Mouse (Mus musculus): Measurements from ENCODE around the gene Mef2c. TPM values are rescaled to one million over a fixed set of nuclear protein-coding genes. Genes with fewer than 3 reads are reported as not detected.

The Mef2c gene
- polyA plus RNA-seq, 1 experiment from 2014 or later = 41.3 TPM

DNA sequence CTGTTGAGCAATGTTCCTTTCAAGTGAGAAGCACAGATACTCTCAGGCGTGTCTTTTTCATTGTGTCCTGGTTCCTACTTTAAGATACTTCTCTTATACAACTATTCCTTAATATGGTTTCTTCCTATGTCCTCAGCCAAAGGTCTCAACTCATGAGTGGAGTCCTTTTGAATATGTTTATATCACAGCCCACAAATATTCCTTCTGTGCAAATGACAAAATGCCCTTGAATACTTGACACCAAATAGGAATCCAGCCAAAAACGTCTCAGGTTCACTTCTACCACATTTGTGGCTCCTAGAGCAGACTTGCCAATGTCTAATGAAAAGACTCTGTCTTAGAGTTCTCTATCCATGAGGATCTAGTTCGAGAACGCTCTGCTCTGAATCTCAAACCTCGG is 21.7 kb upstream of the Mef2c start:
- Histone ChIP-seq H3K4me1 (ENCODE audit: control insufficient read depth, insufficient read depth, low read length) (no peaks in the 10 kb centered on the region), H3K27ac (ENCODE audit: low read length) (no peak overlapping the region), H3K27me3 (ENCODE audit: control insufficient read depth, insufficient read depth, low read depth, low read length) (no peaks in the 10 kb centered on the region), H3K4me3 (ENCODE audit: low read depth, low read length) (no peak overlapping the region), H3K9ac (ENCODE audit: low read depth, low read length) (no peak overlapping the region), H3K4me2 (ENCODE audit: low read length) (no peak overlapping the region), H3K9me3 (replicated peaks; ENCODE audit: control insufficient read depth, low read length, poor library complexity, severe bottlenecking) (no peaks in the 10 kb centered on the region), H3K36me3 (ENCODE audit: control insufficient read depth, insufficient read depth, low read length) (no peaks in the 10 kb centered on the region)
- no peak for ATAC-seq
- WGBS = 82% methylated on average over 5 of the region's 5 CpGs

GRCm38 (mm10) chr13:83484215-83484614 is 19.6 kb upstream of the Mef2c start:
- Histone ChIP-seq H3K36me3 (ENCODE audit: control insufficient read depth, insufficient read depth, low read length) (no peaks in the 10 kb centered on the region), H3K9ac (ENCODE audit: low read depth, low read length) (no peak overlapping the region), H3K4me1 (ENCODE audit: control insufficient read depth, insufficient read depth, low read length) (no peaks in the 10 kb centered on the region), H3K27ac (ENCODE audit: low read length) (no peak overlapping the region), H3K4me3 (ENCODE audit: low read depth, low read length) (no peak overlapping the region), H3K27me3 (ENCODE audit: control insufficient read depth, insufficient read depth, low read depth, low read length) (no peaks in the 10 kb centered on the region), H3K9me3 (replicated peaks; ENCODE audit: control insufficient read depth, low read length, poor library complexity, severe bottlenecking) (no peaks in the 10 kb centered on the region), H3K4me2 (ENCODE audit: low read length) (no peak overlapping the region)
- WGBS = 66% methylated on average over 4 of the region's 4 CpGs
- ATAC-seq = no peak

DNA sequence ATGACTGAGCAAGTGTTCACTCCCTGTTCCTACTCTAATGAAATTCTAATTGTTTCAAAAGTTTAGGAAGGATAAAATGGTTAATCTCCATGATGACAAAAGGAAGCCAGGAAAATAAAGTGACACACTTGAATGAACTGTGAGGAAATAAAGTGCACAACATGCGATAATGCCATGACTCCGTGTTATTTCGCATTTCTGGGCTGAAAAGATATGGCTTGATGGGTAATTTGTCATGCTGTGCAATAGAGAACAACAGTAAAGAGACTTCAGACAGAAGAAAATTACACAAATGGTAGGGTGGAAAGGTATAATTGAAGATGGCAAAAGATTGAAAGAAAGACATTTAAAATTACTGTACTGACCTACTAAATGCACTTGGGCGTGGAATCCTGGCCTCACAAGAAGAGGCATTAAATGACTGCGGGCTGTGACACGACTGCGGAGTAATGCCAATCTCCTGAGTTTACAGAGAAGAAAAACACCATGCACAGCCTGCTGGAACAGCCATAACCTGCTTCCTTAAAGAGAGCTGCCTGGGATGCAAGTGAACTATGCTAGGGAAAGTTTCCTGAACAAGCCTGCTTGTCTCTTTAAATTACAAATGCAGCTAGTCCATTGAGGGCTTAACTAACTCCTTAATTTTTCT is 19.0 kb upstream of the Mef2c start:
- ATAC-seq = no peak
- H3K4me3 ChIP-seq (ENCODE audit: low read depth, low read length) = no peak overlapping the region
- no peak overlapping the region for H3K9ac ChIP-seq (ENCODE audit: low read depth, low read length)
- H3K36me3 ChIP-seq (ENCODE audit: control insufficient read depth, insufficient read depth, low read length) = no peaks in the 10 kb centered on the region
- no peak overlapping the region for H3K4me2 ChIP-seq (ENCODE audit: low read length)
- no peak overlapping the region for H3K27ac ChIP-seq (ENCODE audit: low read length)
- no peaks in the 10 kb centered on the region for H3K9me3 ChIP-seq (replicated peaks; ENCODE audit: control insufficient read depth, low read length, poor library complexity, severe bottlenecking)
- H3K4me1 ChIP-seq (ENCODE audit: control insufficient read depth, insufficient read depth, low read length) = no peaks in the 10 kb centered on the region
- no peaks in the 10 kb centered on the region for H3K27me3 ChIP-seq (ENCODE audit: control insufficient read depth, insufficient read depth, low read depth, low read length)
- WGBS = 70% methylated on average over 7 of the region's 7 CpGs

- Histone ChIP-seq H3K36me3 (ENCODE audit: control insufficient read depth, insufficient read depth, low read length) (no peaks in the 10 kb centered on the region), H3K27ac (ENCODE audit: low read length) (no peak overlapping the region), H3K27me3 (ENCODE audit: control insufficient read depth, insufficient read depth, low read depth, low read length) (no peaks in the 10 kb centered on the region), H3K9ac (ENCODE audit: low read depth, low read length) (no peak overlapping the region), H3K9me3 (replicated peaks; ENCODE audit: control insufficient read depth, low read length, poor library complexity, severe bottlenecking) (no peaks in the 10 kb centered on the region), H3K4me1 (ENCODE audit: control insufficient read depth, insufficient read depth, low read length) (no peaks in the 10 kb centered on the region), H3K4me2 (ENCODE audit: low read length) (no peak overlapping the region), H3K4me3 (ENCODE audit: low read depth, low read length) (no peak overlapping the region)
- WGBS = 89% methylated on average over 3 of the region's 3 CpGs
- ATAC-seq = no peak
Observed at GRCm38 (mm10) chr13:83492051-83492450, 11.8 kb upstream of the Mef2c start.

- no peak for ATAC-seq
- no peak overlapping the region for H3K4me2 ChIP-seq (ENCODE audit: low read length)
- WGBS = 90% methylated on average over 3 of the region's 3 CpGs
Observed at GRCm38 (mm10) chr13:83497708-83498107, 6.1 kb upstream of the Mef2c start.

DNA sequence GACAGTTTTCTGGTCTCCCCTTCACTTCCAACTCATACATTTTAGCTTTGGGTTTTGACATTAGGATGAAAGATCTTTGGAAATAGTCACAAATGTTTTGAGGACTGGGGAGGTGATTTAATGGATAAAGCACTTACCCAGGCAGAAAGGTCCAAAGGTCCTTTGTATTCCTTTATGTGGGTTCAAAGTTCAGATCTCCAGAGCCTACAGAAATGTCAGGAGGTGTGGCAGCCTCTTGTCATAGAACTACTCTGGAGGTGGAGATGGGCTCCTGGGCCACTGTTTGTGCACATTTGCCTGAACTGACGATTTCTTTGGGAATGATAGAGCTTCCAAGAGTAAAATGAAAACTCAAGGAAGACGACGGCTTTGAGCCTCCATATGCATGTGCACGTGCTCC is 4.3 kb upstream of the Mef2c start:
- no peaks in the 10 kb centered on the region for H3K27me3 ChIP-seq (ENCODE audit: control insufficient read depth, insufficient read depth, low read depth, low read length)
- no peaks in the 10 kb centered on the region for H3K36me3 ChIP-seq (ENCODE audit: control insufficient read depth, insufficient read depth, low read length)
- no peaks in the 10 kb centered on the region for H3K9me3 ChIP-seq (replicated peaks; ENCODE audit: control insufficient read depth, low read length, poor library complexity, severe bottlenecking)
- H3K9ac ChIP-seq (ENCODE audit: low read depth, low read length) = no peak overlapping the region
- H3K4me3 ChIP-seq (ENCODE audit: low read depth, low read length) = no peak overlapping the region
- ATAC-seq = no peak
- WGBS = 69% methylated on average over 4 of the region's 4 CpGs
- no peaks in the 10 kb centered on the region for H3K4me1 ChIP-seq (ENCODE audit: control insufficient read depth, insufficient read depth, low read length)
- no peak overlapping the region for H3K27ac ChIP-seq (ENCODE audit: low read length)
- no peak overlapping the region for H3K4me2 ChIP-seq (ENCODE audit: low read length)

More at GRCm38 (mm10) chr13:83497708-83498107, 6.1 kb upstream of the Mef2c start:
- Histone ChIP-seq H3K36me3 (ENCODE audit: control insufficient read depth, insufficient read depth, low read length) (no peaks in the 10 kb centered on the region), H3K4me1 (ENCODE audit: control insufficient read depth, insufficient read depth, low read length) (no peaks in the 10 kb centered on the region), H3K27me3 (ENCODE audit: control insufficient read depth, insufficient read depth, low read depth, low read length) (no peaks in the 10 kb centered on the region), H3K4me3 (ENCODE audit: low read depth, low read length) (no peak overlapping the region), H3K27ac (ENCODE audit: low read length) (no peak overlapping the region), H3K9ac (ENCODE audit: low read depth, low read length) (no peak overlapping the region), H3K9me3 (replicated peaks; ENCODE audit: control insufficient read depth, low read length, poor library complexity, severe bottlenecking) (no peaks in the 10 kb centered on the region)

GRCm38 (mm10) chr13:83507687-83508086 is 3.9 kb downstream of the Mef2c start:
- Histone ChIP-seq H3K9ac (ENCODE audit: low read depth, low read length) (no peak overlapping the region), H3K27me3 (ENCODE audit: control insufficient read depth, insufficient read depth, low read depth, low read length) (no peaks in the 10 kb centered on the region), H3K9me3 (replicated peaks; ENCODE audit: control insufficient read depth, low read length, poor library complexity, severe bottlenecking) (no peaks in the 10 kb centered on the region), H3K36me3 (ENCODE audit: control insufficient read depth, insufficient read depth, low read length) (no peaks in the 10 kb centered on the region), H3K4me2 (ENCODE audit: low read length) (no peak overlapping the region), H3K4me3 (ENCODE audit: low read depth, low read length) (no peak overlapping the region), H3K4me1 (ENCODE audit: control insufficient read depth, insufficient read depth, low read length) (no peaks in the 10 kb centered on the region), H3K27ac (ENCODE audit: low read length) (no peak overlapping the region)
- ATAC-seq = no peak
- 94% methylated on average over 1 of the region's 1 CpGs for WGBS

GRCm38 (mm10) chr13:83515013-83515547 is 11.2 kb downstream of the Mef2c start:
- no peaks in the 10 kb centered on the region for H3K27me3 ChIP-seq (ENCODE audit: control insufficient read depth, insufficient read depth, low read depth, low read length)
- H3K9ac ChIP-seq (ENCODE audit: low read depth, low read length) = no peak overlapping the region
- no peak for ATAC-seq
- no peaks in the 10 kb centered on the region for H3K36me3 ChIP-seq (ENCODE audit: control insufficient read depth, insufficient read depth, low read length)
- H3K4me1 ChIP-seq (ENCODE audit: control insufficient read depth, insufficient read depth, low read length) = no peaks in the 10 kb centered on the region
- no peaks in the 10 kb centered on the region for H3K9me3 ChIP-seq (replicated peaks; ENCODE audit: control insufficient read depth, low read length, poor library complexity, severe bottlenecking)
- H3K4me3 ChIP-seq (ENCODE audit: low read depth, low read length) = no peak overlapping the region
- WGBS = 47% methylated on average over 4 of the region's 4 CpGs
- H3K4me2 ChIP-seq (ENCODE audit: low read length) = no peak overlapping the region
- H3K27ac ChIP-seq (ENCODE audit: low read length) = no peak overlapping the region

DNA sequence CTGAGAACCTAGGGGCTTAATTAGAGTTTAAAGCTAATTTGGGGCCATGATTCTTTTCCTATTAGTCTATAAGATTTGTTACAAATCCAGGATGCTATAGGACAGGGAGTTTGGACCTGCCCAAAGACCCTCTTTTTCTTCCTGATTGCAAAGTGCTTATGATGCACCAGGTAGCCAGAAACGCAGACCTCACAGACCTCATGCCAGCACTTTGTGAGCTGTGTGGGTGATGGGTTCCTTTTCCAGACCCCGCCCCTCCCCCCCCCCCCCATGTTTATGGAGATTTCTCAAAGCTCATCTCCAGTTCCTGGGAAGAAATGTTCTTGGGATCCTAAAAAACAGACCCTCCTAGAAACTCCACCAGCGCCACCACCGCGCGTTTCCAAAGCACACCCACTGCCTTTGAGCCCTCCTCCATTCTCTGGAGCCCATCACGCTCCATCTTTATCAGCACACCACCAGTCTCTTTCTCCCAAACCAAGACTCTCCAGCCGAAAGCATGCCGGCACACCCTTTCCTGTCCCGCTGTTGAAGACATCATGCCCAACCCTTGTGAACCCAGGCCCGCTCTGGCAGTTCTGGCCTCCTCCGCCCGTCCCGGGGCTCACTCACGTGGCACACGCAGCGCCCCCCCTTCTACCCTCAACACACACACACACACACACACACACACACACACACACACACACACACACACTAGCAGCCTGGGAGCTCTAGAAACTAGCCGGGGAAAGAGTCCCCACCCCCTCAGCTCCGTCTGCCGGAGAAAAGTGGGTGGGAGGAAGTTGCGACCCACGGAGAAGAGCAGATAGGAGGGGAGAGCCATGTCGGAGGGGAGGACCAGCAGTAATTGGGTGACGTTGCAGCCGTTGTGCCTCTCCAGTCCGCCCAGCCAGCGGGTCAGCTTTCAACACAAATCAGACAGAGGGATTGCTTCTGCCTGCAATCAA is 14.1 kb downstream of the Mef2c start:
- Histone ChIP-seq H3K9me3 (replicated peaks; ENCODE audit: control insufficient read depth, low read length, poor library complexity, severe bottlenecking) (no peaks in the 10 kb centered on the region), H3K36me3 (ENCODE audit: control insufficient read depth, insufficient read depth, low read length) (no peaks in the 10 kb centered on the region), H3K4me3 (ENCODE audit: low read depth, low read length) (peak overlapping the region; percentile 49), H3K4me2 (ENCODE audit: low read length) (peak overlapping the region; percentile 80), H3K9ac (ENCODE audit: low read depth, low read length) (peak overlapping the region; percentile 79), H3K4me1 (ENCODE audit: control insufficient read depth, insufficient read depth, low read length) (no peaks in the 10 kb centered on the region), H3K27ac (ENCODE audit: low read length) (peak overlapping the region; percentile 87), H3K27me3 (ENCODE audit: control insufficient read depth, insufficient read depth, low read depth, low read length) (no peaks in the 10 kb centered on the region; the same call in 1 of the 2 replicates)
- ATAC-seq = peak; percentile 94
- WGBS = under 1% methylated on average over 27 of the region's 27 CpGs
